Mouse (Mus musculus) spleen, adult 2 months (tissue): ENCODE data around the gene Lgmn. TPM values are rescaled to one million over a fixed set of nuclear protein-coding genes. Genes with fewer than 3 reads are reported as not detected.

ENCODE experiments used
- DNase-seq, 2 experiments: peaks; one replicate each; pipeline versions ENCODE4 v3.0.0 to v3.0.0-alpha.2; 2012 to 2021; ENCODE audit warnings: low spot score in 2 of 2, low read depth in 1 of 2
- H3K27ac ChIP-seq: fragments of 200-500 bp; 2 replicates; pipeline ENCODE4 v1.5.1; 2012; ENCODE audit warnings: low read length, inconsistent platforms; ENCODE audit not compliant: insufficient read depth
- H3K27me3 ChIP-seq: fragments of 200-500 bp; 2 replicates; pipeline ENCODE4 v1.6.1; 2012; ENCODE audit warnings: mild to moderate bottlenecking, moderate library complexity, low read length, inconsistent platforms; ENCODE audit not compliant: control insufficient read depth, insufficient read depth
- H3K36me3 ChIP-seq: fragments of 200-500 bp; 2 replicates; pipeline ENCODE4 v1.6.1; 2012; ENCODE audit warnings: mild to moderate bottlenecking, low read length, inconsistent platforms; ENCODE audit not compliant: control insufficient read depth, insufficient read depth
- H3K4me1 ChIP-seq: fragments of 200-500 bp; 2 replicates; pipeline ENCODE4 v1.6.1; 2011; ENCODE audit warnings: inconsistent platforms; ENCODE audit not compliant: control insufficient read depth, insufficient read depth, insufficient read length
- H3K4me3 ChIP-seq: fragments of 200-500 bp; 2 replicates; pipeline ENCODE4 v1.5.1; 2011; ENCODE audit warnings: mild to moderate bottlenecking, inconsistent platforms; ENCODE audit not compliant: insufficient read depth, insufficient read length; ENCODE audit errors: extremely low read depth
- CTCF ChIP-seq: fragments of 200-500 bp; IDR thresholded peaks from 2 replicates; pipeline ENCODE4 v1.5.1; 2011; ENCODE audit warnings: mild to moderate bottlenecking, inconsistent platforms; ENCODE audit not compliant: insufficient read depth, insufficient read length, insufficient replicate concordance; ENCODE audit errors: extremely low read depth
- POLR2A ChIP-seq: fragments of 200-500 bp; IDR thresholded peaks from 2 replicates; pipeline ENCODE4 v1.6.1; 2011; ENCODE audit warnings: low read depth, low read length, inconsistent platforms
- WGBS: fragments of 180-500 bp; shearing (Covaris S2); methylation state at CpG from one replicate; pipeline ENCODE4 v1.1.7; 2018; 5-methylcytosine and 5-hydroxymethylcytosine counted together
- polyA plus RNA-seq: library from polyadenylated mRNA; depleted of rRNA; stranded (reverse); fragments of >200 nt; gene quantifications from 2 replicates; pipeline ENCODE4 v1.2.3, GENCODE M21; 2012

The Lgmn gene
- polyA plus RNA-seq, 1 experiment: 111 TPM

DNA sequence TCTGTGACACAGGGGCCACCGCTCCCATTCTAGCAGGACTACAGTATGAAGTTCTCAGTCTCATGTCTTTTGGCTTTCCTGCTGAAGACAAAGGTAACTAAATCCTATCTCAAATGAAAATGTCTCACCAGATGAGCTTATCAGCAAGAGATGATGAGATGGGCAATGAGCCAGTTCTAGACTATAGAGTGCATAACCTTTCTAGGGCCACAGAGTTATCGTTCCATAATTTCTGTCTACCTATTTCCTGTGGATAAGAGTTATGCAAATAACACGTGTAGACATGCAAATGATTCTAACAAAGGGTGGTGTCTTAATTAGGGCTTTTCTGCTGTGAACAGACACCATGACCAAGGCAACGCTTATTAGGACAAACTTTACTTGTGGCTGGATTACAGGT is 5.5 kb downstream of the Lgmn start:
- Histone ChIP-seq H3K4me1 (peaks cover 7% of the 10 kb centered on the region; the same call in 1 of the 2 replicates), H3K36me3 (0 out of 2 replicates have a peak, but pooled peaks cover 2% of the 10 kb centered on the region), H3K27me3 (no peaks in the 10 kb centered on the region), H3K27ac (no peak overlapping the region), H3K4me3 (no peak overlapping the region)
- TF ChIP-seq POLR2A (no peak), CTCF (no peak)
- no peak for DNase-seq
- WGBS: 67% methylated on average over 4 of the region's 4 CpGs

DNA sequence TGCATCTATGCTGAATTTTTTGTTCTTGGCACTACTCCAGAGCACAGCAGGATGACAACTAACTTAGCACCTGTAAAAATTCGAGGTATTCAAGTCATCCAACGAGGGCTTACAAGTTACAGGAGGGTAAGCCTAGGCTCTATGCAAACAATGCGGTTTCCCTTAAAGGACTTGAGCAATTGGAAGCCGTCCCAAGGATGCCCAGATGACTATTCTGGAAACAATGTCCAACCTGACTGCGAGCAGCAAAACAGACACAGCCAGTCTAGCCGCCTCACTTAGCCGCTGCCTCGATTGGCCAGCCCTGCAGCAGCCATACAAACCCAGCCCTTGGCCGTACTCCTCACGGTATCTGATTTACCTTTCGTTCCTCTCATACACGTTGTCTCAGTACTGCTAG is 7.4 kb downstream of the Lgmn start:
- WGBS: 83% methylated on average over 12 of the region's 12 CpGs
- Histone ChIP-seq H3K27me3 (no peaks in the 10 kb centered on the region), H3K4me1 (peaks cover 5% of the 10 kb centered on the region; the same call in 1 of the 2 replicates), H3K4me3 (no peak overlapping the region), H3K36me3 (0 out of 2 replicates have a peak, but pooled peaks cover 2% of the 10 kb centered on the region), H3K27ac (no peak overlapping the region)
- TF ChIP-seq CTCF: no peak
- no peak for TF ChIP-seq POLR2A
- no peak for DNase-seq

DNA sequence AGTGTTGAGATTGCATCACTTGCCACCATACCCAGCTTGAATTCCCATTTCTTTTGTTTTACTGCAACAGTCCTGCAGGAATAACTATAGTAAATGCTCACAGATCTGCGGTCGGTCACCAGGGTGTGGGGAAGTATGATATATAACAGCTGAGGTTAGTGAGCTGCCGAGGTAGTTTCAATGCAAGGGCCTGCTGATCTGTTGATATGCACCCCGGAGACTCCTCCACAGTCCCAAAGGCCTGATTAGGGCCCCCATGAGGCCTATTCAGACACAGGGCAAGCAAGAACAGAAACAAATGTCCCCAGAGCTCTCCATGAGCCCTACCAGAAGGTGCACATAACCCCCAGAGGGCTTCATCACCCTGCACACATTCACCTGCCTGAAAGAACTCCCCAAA is 9.4 kb downstream of the Lgmn start:
- DNase-seq: no peak
- no peak overlapping the region for H3K27ac ChIP-seq
- WGBS: 44% methylated on average over 4 of the region's 4 CpGs

DNA sequence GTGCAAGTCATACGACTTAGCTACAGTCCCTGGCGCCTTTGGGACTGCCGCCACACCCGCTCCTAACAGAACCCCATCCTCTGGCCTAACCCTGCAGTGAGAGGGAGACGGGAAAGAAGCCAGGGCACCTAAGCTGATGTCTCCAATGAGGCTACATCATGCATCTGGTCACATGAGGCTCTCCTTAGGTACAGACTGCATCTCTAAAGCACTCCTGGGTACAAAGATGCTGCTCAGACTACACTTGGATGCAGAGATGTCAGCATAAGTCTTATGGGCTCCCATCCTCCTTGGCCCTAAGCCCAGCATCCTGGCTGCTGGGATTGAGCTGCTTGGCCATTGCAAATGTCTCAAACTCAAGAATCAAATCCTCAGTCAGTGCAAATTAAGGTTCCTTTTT is 10.0 kb downstream of the Lgmn start:
- H3K27me3 ChIP-seq: no peaks in the 10 kb centered on the region
- 71% methylated on average over 5 of the region's 5 CpGs for WGBS
- no peak for DNase-seq
- H3K4me3 ChIP-seq: no peak overlapping the region
- H3K36me3 ChIP-seq: peaks cover 5% of the 10 kb centered on the region
- TF ChIP-seq CTCF: no peak
- no peak for TF ChIP-seq POLR2A
- peaks cover 6% of the 10 kb centered on the region; the same call in 1 of the 2 replicates for H3K4me1 ChIP-seq
- no peak overlapping the region; the same call in 1 of the 2 replicates for H3K27ac ChIP-seq

More for the DNA sequence above, 9.4 kb downstream of the Lgmn start:
- peaks cover 4% of the 10 kb centered on the region; the same call in 1 of the 2 replicates for H3K4me1 ChIP-seq
- H3K27me3 ChIP-seq: no peaks in the 10 kb centered on the region
- TF ChIP-seq CTCF (no peak), POLR2A (no peak)
- no peak overlapping the region for H3K4me3 ChIP-seq
- peaks cover 5% of the 10 kb centered on the region for H3K36me3 ChIP-seq

DNA sequence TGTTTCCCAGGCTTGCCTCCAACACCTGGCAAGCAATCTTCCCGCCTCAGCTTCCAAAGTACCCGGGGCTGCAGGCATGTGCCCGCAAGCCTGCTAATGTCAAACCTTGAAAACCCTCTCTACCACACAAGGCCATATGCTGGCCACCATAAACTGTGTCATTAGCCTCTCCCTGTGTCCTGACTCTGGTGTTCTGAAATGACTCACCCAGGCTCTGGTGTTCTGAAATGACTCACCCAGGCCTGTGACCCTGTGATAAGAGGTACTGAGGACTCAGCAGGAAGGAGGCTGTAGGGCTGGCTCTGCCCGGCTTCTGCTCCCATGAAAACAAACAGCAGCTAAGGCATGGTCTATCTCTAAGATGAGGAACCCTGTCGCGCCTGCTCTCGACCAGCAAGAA is 13.3 kb downstream of the Lgmn start:
- H3K36me3 ChIP-seq: peaks cover 21% of the 10 kb centered on the region
- no peak for DNase-seq
- no peaks in the 10 kb centered on the region for H3K27me3 ChIP-seq
- H3K4me3 ChIP-seq: no peak overlapping the region
- no peak overlapping the region for H3K27ac ChIP-seq
- no peak for TF ChIP-seq CTCF
- TF ChIP-seq POLR2A: no peak
- peaks cover 3% of the 10 kb centered on the region; the same call in 1 of the 2 replicates for H3K4me1 ChIP-seq
- 78% methylated on average over 7 of the region's 7 CpGs for WGBS

DNA sequence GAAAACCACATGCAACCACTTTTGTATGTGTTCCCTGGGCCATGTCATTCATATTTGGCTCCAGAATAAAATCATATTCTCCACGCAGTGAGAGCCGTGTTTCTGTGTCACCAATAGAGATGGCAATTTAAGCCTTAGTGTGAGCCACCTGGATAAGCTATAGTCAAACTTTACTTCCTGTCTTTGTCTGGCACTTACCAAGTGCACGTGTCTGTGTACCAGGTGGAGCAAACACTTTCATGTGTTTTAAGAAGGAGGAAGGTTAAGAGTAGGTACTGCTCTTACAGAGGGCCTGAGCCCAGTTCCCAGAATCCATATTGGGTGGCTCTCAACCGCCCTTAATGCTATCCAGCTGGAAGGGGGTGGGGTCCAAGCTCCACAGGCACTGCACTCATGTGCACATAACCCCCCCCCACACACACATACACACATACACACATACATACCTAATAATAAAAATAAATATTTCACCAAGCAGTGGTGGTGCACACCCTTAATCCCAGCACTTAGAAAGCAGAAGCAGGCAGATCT is 14.5 kb downstream of the Lgmn start:
- no peak for DNase-seq
- peaks cover 3% of the 10 kb centered on the region; the same call in 1 of the 2 replicates for H3K4me1 ChIP-seq
- H3K4me3 ChIP-seq: no peak overlapping the region
- no peaks in the 10 kb centered on the region for H3K27me3 ChIP-seq
- TF ChIP-seq CTCF (no peak), POLR2A (no peak)
- H3K36me3 ChIP-seq: peaks cover 22% of the 10 kb centered on the region
- no peak overlapping the region for H3K27ac ChIP-seq
- 58% methylated on average over 4 of the region's 4 CpGs for WGBS

DNA sequence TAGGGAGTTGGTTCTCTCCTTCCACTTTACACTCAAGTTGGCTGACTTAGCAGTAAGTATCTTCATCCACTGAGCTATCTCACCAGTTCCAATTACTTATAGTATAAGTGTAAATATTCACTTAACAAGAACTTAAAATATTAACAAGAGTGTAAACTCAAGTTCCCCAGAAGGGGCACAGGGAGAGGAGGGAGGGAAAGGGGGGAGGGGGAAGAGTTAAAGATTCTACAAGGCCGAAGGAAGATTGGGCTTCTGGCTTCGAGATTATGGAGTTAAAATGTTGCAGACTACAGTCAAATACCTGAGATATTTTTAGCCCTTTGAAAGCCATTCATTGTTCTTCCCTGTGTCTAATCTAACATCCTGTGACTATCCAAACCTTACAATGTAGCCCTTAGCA is 15.2 kb downstream of the Lgmn start:
- H3K27ac ChIP-seq: no peak overlapping the region
- no peak for DNase-seq
- WGBS: 74% methylated on average over 2 of the region's 2 CpGs
- peaks cover 3% of the 10 kb centered on the region; the same call in 1 of the 2 replicates for H3K4me1 ChIP-seq
- no peaks in the 10 kb centered on the region for H3K27me3 ChIP-seq
- no peak overlapping the region for H3K4me3 ChIP-seq
- peaks cover 22% of the 10 kb centered on the region for H3K36me3 ChIP-seq
- TF ChIP-seq CTCF (no peak), POLR2A (no peak)
